Mouse (Mus musculus): ENCODE data around the gene Tspan18. TPM values are rescaled to one million over a fixed set of nuclear protein-coding genes. Genes with fewer than 3 reads are reported as not detected.

Gene Tspan18
- polyA plus RNA-seq, 1 experiment from 2014 or later, result 17.2 TPM

DNA sequence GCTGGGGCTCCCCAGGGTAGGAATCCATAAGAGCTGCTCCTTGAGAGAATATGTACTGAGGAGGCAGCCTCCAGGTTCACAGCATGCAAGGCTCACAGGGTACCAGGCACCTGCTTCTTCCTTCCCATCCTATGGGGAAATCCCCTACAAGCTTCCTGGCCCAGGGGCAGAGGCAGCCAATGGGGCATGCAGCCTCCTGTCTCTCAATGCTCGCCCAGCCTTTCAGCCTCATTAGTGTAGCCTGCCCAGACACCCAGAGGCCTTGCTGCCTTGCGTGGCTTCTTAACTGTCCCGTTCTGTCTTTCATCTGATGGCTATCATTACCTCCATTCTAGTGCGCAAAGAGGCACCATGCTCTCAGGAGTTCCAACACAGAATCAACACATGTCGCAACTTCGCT lies 85.2 kb downstream of the Tspan18 start:
- Histone ChIP-seq H3K4me1 (peaks cover 47% of the 10 kb centered on the region), H3K9me3 (0 out of 2 replicates have a peak, but pooled peaks cover 5% of the 10 kb centered on the region), H3K27me3 (0 out of 2 replicates have a peak, but pooled peaks cover 4% of the 10 kb centered on the region), H3K4me3 (no peak overlapping the region), H3K36me3 (no peaks in the 10 kb centered on the region), H3K9ac (no peak overlapping the region), H3K27ac (no peak overlapping the region), H3K4me2 (replicated peaks) (no peak overlapping the region)
- no peak for ATAC-seq (ENCODE audit: low FRiP score, low read depth)
- 70% methylated on average over 6 of the region's 6 CpGs for WGBS

DNA sequence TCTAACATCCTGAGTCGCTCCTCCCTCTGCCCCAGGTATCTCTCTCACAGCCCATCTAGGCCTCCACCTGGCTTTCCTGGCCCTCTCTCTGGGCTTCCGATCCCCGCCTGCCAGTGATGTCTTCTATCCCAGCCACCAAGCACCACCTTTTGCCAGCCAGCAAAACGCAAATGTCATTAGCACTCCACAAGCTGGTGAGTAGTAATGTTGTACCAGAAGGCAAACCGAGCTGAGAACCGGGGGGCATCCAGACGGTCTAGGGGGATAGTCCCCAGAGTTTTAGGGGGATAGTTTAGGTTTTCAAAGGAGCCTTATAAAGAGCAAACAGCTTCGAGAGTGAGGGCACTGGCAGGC lies 90.2 kb downstream of the Tspan18 start:
- Histone ChIP-seq H3K4me1 (peaks cover 23% of the 10 kb centered on the region), H3K27ac (no peak overlapping the region), H3K9me3 (no peaks in the 10 kb centered on the region), H3K4me2 (replicated peaks) (no peak overlapping the region), H3K4me3 (no peak overlapping the region), H3K36me3 (no peaks in the 10 kb centered on the region), H3K9ac (no peak overlapping the region), H3K27me3 (no peaks in the 10 kb centered on the region)
- 74% methylated on average over 8 of the region's 8 CpGs for WGBS
- ATAC-seq (ENCODE audit: low FRiP score, low read depth), result no peak

DNA sequence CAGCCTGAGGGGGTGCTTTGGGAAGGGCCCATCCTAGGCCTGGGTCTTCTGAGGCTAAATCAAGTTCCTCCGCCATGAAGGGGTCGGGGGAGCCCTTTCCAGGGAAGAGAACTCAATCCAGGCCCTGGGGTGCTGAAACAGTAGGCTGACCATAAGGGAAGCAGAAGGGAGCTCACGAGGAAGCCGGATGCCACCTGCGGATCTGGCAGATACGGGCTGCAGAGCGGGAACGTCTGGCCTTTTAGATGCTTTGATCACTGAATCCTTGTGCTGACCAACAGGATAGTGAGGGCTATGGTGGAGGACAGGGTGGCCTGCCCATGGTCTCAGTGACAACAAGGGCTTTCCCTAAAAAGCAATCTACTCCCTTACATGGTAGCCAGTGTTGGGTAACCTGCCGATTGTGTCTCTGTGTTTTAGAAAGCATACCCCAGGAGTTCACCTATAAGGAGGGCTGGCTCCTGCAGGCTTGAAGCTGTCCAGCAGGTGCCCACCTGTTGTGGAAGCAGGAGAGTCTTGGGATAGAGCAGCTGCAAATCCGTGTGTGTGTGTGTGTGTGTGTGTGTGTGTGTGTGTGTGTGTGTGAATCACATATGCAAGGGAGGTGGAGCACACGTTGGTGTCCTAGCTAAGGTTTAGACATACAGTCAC lies 90.7 kb downstream of the Tspan18 start:
- H3K27me3 ChIP-seq, result no peaks in the 10 kb centered on the region
- H3K4me2 ChIP-seq (replicated peaks), result no peak overlapping the region
- ATAC-seq (ENCODE audit: low FRiP score, low read depth), result no peak
- no peaks in the 10 kb centered on the region for H3K9me3 ChIP-seq
- H3K4me3 ChIP-seq, result no peak overlapping the region
- H3K27ac ChIP-seq, result no peak overlapping the region
- peaks cover 18% of the 10 kb centered on the region; the same call in 1 of the 2 replicates for H3K4me1 ChIP-seq
- no peak overlapping the region for H3K9ac ChIP-seq
- 76% methylated on average over 11 of the region's 11 CpGs for WGBS
- no peaks in the 10 kb centered on the region for H3K36me3 ChIP-seq

DNA sequence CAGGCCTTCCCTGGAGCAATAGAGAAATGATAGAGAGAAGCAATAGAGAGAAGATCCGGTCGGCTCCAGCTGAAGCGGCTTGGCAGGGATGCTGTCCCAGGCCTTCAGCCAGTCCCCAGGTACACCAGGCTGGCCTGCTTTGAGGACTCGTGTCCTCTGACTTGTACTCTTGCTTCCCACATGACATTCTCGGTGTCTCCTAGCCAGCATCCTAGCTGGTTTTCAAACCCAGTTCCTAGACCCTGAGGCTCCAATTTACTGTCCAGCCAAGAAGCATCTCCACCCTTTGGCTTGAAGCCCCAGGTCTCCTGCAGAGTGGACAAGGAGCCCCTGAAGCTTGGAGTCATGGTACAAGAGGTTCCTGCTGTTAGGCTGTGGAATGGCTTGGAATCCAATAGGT lies 92.1 kb downstream of the Tspan18 start:
- Histone ChIP-seq H3K27ac (no peak overlapping the region), H3K4me1 (peaks cover 11% of the 10 kb centered on the region), H3K4me2 (replicated peaks) (no peak overlapping the region), H3K9me3 (no peaks in the 10 kb centered on the region), H3K36me3 (no peaks in the 10 kb centered on the region), H3K4me3 (no peak overlapping the region), H3K9ac (no peak overlapping the region), H3K27me3 (no peaks in the 10 kb centered on the region)
- WGBS, result 80% methylated on average over 5 of the region's 5 CpGs
- ATAC-seq (ENCODE audit: low FRiP score, low read depth), result no peak

DNA sequence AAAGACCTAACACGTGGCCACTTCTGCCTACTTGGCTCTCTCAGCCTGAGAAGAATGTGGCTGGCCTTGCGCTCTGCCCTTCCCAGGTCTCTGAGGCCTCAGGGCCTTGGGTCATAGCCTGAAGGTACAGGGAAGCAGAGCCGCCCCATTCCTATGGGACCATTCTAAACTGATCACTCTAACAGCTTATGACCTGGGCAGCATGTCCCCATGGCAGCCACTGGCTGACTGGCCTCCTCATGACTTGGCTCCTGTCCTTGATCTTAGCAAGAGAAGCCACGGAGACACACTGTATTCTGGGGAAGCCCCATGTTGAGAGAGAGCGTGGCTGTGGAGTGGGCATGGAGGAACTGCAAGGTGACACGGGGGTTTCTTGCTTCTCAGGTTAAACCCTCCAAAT lies 95.4 kb downstream of the Tspan18 start:
- Histone ChIP-seq H3K9me3 (no peaks in the 10 kb centered on the region), H3K4me1 (peaks cover 12% of the 10 kb centered on the region), H3K27ac (no peak overlapping the region), H3K36me3 (peaks cover 3% of the 10 kb centered on the region; the same call in 1 of the 2 replicates), H3K27me3 (no peaks in the 10 kb centered on the region), H3K9ac (no peak overlapping the region), H3K4me3 (no peak overlapping the region), H3K4me2 (replicated peaks) (no peak overlapping the region)
- ATAC-seq (ENCODE audit: low FRiP score, low read depth), result no peak
- WGBS, result 79% methylated on average over 6 of the region's 6 CpGs

DNA sequence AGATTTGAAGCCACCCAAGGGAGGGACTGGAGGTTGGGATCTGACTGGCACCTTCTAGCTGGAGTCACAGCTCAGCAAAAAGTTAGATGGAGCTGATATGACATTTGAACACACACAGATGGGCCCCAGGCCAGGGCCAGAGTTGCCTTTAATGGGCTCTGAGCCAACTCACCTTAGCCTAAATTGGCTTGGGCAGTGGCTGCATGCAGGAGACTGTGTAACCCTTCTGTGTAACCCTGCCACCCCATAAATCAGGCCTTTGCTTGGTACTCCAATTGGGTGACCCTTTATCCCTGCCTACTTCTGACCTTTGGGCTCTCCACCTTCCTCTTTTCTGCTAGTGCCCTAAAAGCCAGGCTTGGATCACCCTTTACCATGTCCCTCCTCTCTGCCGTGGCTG lies 97.2 kb downstream of the Tspan18 start:
- no peak overlapping the region for H3K4me3 ChIP-seq
- H3K4me2 ChIP-seq (replicated peaks), result no peak overlapping the region
- H3K27me3 ChIP-seq, result no peaks in the 10 kb centered on the region
- H3K27ac ChIP-seq, result no peak overlapping the region
- peaks cover 20% of the 10 kb centered on the region for H3K4me1 ChIP-seq
- 53% methylated on average over 1 of the region's 1 CpGs for WGBS
- no peak overlapping the region for H3K9ac ChIP-seq
- no peak for ATAC-seq (ENCODE audit: low FRiP score, low read depth)
- H3K36me3 ChIP-seq, result peaks cover 3% of the 10 kb centered on the region; the same call in 1 of the 2 replicates
- no peaks in the 10 kb centered on the region for H3K9me3 ChIP-seq

DNA sequence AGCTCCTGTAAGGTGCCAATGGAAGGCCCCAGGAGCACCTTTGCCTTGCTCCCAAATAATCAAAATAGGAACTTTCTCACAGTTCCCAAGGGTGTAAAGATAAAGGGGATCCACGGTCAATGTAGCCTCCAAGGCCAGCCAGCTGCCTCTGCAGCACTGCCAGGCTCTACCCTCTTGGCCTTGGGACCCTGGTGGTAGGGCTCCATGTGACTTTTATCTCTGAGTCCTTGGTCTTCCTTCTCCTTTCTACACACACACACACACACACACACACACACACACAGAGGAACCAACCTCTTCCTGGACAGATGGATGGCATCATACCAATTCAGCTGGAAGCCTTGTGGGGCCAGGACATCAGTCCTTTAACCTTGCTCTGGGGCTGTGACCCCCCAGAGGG lies 102.2 kb downstream of the Tspan18 start:
- peaks cover 3% of the 10 kb centered on the region; the same call in 1 of the 2 replicates for H3K36me3 ChIP-seq
- no peaks in the 10 kb centered on the region for H3K9me3 ChIP-seq
- H3K4me3 ChIP-seq, result no peak overlapping the region
- H3K9ac ChIP-seq, result no peak overlapping the region
- H3K4me2 ChIP-seq (replicated peaks), result no peak overlapping the region
- H3K27me3 ChIP-seq, result no peaks in the 10 kb centered on the region
- peaks cover 33% of the 10 kb centered on the region for H3K4me1 ChIP-seq
- no peak overlapping the region for H3K27ac ChIP-seq
- 88% methylated on average over 1 of the region's 1 CpGs for WGBS
- ATAC-seq (ENCODE audit: low FRiP score, low read depth), result no peak

DNA sequence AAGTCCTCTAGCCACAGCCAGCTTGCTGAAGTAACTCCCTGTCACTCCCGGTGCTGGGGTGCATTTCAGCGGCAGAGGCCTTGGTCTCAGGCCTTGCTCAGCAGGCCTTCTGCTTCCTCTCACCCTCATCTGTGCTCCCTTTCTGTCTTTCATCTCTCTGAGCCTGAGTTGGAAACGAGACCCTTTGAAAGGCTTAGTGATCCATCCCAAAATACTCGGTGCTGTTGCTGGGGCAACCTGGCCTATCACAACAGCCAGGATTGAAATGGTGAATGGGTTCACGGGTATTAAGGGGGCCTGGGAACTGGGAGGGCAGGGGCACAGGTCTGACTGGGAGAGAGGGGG lies 105.9 kb downstream of the Tspan18 start:
- ATAC-seq (ENCODE audit: low FRiP score, low read depth), result no peak
- 0 out of 2 replicates have a peak overlapping the region, but pooled peaks have one; percentile 8 for H3K9ac ChIP-seq
- WGBS, result 11% methylated on average over 5 of the region's 5 CpGs
- H3K27ac ChIP-seq, result peak overlapping the region; percentile 56; the same call in 1 of the 2 replicates
- H3K27me3 ChIP-seq, result no peaks in the 10 kb centered on the region
- H3K4me1 ChIP-seq, result peaks cover 38% of the 10 kb centered on the region
- H3K4me2 ChIP-seq (replicated peaks), result no peak overlapping the region
- no peak overlapping the region for H3K4me3 ChIP-seq
- H3K36me3 ChIP-seq, result no peaks in the 10 kb centered on the region
- H3K9me3 ChIP-seq, result no peaks in the 10 kb centered on the region

DNA sequence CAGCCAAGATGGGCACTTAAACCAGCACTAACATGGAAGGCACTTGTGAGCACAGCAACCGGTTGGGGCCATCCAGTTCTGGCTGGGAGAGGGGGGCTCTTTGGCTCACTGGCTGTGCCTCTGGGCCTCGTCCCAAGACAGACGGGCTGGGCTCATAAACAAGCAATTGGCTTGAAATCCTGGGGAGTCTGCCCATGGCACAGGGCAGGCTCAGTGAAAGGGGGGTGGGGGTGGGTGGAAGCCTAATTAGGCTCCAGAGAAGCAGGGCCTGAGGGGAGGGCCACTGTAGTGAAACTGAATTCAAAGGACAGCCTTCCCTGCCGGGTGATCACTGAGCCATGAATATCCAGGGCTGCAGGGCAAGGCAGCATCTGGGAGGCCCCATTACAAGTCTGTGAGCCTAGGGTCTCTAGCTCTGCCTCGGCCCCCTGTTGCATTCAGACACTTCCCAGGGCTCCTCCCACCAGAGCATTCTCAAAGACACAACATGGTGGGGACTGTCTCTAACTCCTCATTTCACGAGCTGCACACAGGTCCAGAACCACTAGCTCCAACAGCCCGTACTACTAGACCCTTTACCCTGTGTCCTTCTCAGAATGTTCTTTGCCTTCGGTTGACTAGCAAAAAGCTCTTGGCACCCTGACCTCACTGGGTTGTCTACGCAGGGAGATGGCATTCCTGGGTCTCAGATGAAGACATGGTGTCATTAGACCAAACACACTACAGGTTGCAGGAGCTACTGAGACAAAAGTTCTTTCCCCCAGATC lies 106.4 kb downstream of the Tspan18 start:
- peaks cover 37% of the 10 kb centered on the region for H3K4me1 ChIP-seq
- no peaks in the 10 kb centered on the region for H3K9me3 ChIP-seq
- peak overlapping the region; percentile 56 for H3K27ac ChIP-seq
- peak overlapping the region; percentile 32 for H3K4me2 ChIP-seq (replicated peaks)
- no peaks in the 10 kb centered on the region for H3K36me3 ChIP-seq
- H3K27me3 ChIP-seq, result no peaks in the 10 kb centered on the region; the same call in 1 of the 2 replicates
- ATAC-seq (ENCODE audit: low FRiP score, low read depth), result peak; percentile 49
- H3K4me3 ChIP-seq, result no peak overlapping the region
- WGBS, result 34% methylated on average over 9 of the region's 9 CpGs
- H3K9ac ChIP-seq, result peak overlapping the region; percentile 14; the same call in 1 of the 2 replicates

DNA sequence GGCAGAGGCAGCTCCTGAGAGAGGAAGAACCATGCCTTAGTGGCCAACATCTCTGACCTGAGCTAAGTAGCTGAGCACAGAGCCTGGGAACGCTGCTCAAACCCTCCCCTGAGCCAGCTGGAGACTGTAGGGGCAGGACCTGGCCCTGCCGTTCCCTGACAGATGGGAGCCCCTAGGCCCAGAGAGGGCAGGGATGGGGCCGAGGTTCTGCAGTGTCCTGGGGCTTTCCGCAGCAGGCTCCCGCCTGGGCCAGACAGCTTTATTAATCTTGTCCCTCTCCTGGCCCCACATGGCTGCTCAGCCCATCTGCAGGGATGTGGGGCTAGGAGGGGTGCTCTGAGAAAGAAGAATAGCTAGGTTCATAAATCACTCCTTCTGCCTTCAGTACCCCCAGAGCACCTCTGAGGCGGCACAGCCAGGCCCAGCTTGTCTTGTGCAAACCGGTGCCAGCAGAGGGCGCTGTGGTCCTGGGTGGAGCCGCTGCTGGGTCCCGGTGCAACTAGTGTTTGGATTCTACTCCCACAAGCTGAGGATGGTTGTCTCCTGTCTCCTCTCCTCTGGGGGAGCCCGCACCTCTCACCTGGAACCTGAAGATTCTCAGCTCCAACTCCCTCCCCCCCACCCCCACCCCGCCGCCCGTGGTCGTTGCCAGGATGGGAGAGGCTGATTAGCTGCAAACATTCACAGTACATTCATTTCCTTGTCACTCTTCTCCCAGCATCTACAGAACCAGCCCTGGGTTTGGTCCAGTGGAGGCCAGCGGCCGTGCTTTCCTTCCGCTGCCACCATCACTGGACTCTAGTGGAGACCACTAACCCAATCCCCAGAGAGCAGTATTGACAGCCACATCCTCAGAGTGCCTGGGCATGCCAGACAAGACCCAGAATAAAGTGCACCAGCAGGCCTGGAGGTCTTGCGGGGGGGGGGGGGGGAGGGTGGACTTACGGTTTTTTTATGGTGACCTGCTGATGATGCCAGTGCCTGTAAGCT lies 107.4 kb downstream of the Tspan18 start:
- Histone ChIP-seq H3K4me3 (no peak overlapping the region), H3K36me3 (peaks cover 6% of the 10 kb centered on the region; the same call in 1 of the 2 replicates), H3K4me1 (peaks cover 29% of the 10 kb centered on the region), H3K9me3 (no peaks in the 10 kb centered on the region), H3K9ac (peak overlapping the region; percentile 48), H3K4me2 (replicated peaks) (peak overlapping the region; percentile 32), H3K27me3 (no peaks in the 10 kb centered on the region; the same call in 1 of the 2 replicates), H3K27ac (peak overlapping the region; percentile 56; the same call in 1 of the 2 replicates)
- ATAC-seq (ENCODE audit: low FRiP score, low read depth), result peak; percentile 78
- WGBS, result 10% methylated on average over 20 of the region's 20 CpGs

DNA sequence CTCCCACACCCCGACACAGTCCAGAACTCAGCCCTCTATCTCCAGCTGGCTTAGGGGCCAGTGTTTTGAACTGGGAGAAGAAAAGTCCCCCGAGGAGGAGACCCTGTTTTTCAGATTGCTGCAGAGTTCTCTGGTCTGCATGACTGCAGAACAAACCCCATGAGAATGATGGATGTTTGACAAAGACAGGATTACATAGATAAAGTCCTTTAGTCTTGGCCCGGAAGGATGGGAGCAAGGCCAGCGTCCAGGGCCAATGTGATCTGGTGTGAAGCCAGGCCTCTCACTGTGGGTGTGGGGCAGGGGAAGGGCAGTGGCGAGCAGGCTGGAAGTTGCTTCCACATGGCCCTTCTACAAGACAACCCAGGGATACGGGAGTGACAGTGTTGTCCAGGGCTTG lies 110.8 kb downstream of the Tspan18 start:
- H3K9me3 ChIP-seq, result no peaks in the 10 kb centered on the region
- H3K36me3 ChIP-seq, result peaks cover 7% of the 10 kb centered on the region; the same call in 1 of the 2 replicates

More for the DNA sequence above, 110.8 kb downstream of the Tspan18 start:
- Histone ChIP-seq H3K4me1 (peaks cover 24% of the 10 kb centered on the region), H3K4me3 (no peak overlapping the region), H3K4me2 (replicated peaks) (no peak overlapping the region), H3K27me3 (peaks cover 2% of the 10 kb centered on the region; the same call in 1 of the 2 replicates), H3K27ac (no peak overlapping the region), H3K9ac (no peak overlapping the region)
- ATAC-seq (ENCODE audit: low FRiP score, low read depth), result no peak
- WGBS, result 67% methylated on average over 6 of the region's 6 CpGs

All from limb, embryonic 13.5 days (tissue).